Mouse (Mus musculus) heart, adult 8-10 months (tissue): Measurements from ENCODE around the gene Gm10408. TPM values are rescaled to one million over a fixed set of nuclear protein-coding genes. Genes with fewer than 3 reads are reported as not detected.
"Not testable (repeated sequence)": the region's sequence is repeated elsewhere in the genome, so short reads cannot be mapped to it uniquely, and the experiment has no call there.

Source experiments
- DNase-seq: peaks from one replicate; pipeline ENCODE4 v3.0.0; 2022; ENCODE audit warnings: low spot score
- total RNA-seq, 4 experiments: library from RNA; stranded (reverse); gene quantifications; 2 replicates each; pipeline ENCODE4 v1.2.4; 2022

The Gm10408 gene
- not detected for total RNA-seq

- DNase-seq: not testable (repeated sequence)
Measured at GRCm38 (mm10) chr14:3449079-3449478, at the start of gene Gm10408. Gene Gm10408, plus strand, starts transcription at chr14:3449379.

- not testable (repeated sequence) for DNase-seq
Measured at GRCm38 (mm10) chr14:3412314-3412713, 36.9 kb upstream of the Gm10408 start, which contains the start of gene Gm10409. Gene Gm10409, plus strand, starts transcription at chr14:3412614.

- DNase-seq: not testable (repeated sequence)
Measured at GRCm38 (mm10) chr14:3427803-3428202, 21.4 kb upstream of the Gm10408 start, which contains the start of gene Gm3005. Gene Gm3005, plus strand, starts transcription at chr14:3428103.

Other genes with a start within 250 kb of the Gm10408 start
- gene D830030K20Rik, start 240.9 kb upstream of the Gm10408 start, total RNA-seq: under 1 TPM; 0.41 to 0.91 (median 0.57) TPM
- not detected for gene Gm2956, start 116.8 kb upstream of the Gm10408 start, total RNA-seq
- not detected for gene Gm10413, start 54.3 kb upstream of the Gm10408 start, total RNA-seq
- under 1 TPM in 1 of 4 experiments, not detected in 3; 0.50 TPM for gene Gm10409, start 36.8 kb upstream of the Gm10408 start, total RNA-seq
- not detected for gene Gm3005, start 21.3 kb upstream of the Gm10408 start, total RNA-seq
- not detected for gene Gm3012, start 185.1 kb downstream of the Gm10408 start, total RNA-seq
- gene Gm3020, start 202.7 kb downstream of the Gm10408 start, total RNA-seq: under 1 TPM in 1 of 4 experiments, not detected in 3; 0.50 TPM
- not detected for gene Gm3043, start 239.4 kb downstream of the Gm10408 start, total RNA-seq